Mouse (Mus musculus): Measurements from ENCODE around the gene Erbb2. TPM values are rescaled to one million over a fixed set of nuclear protein-coding genes. Genes with fewer than 3 reads are reported as not detected.

Gene Erbb2
- polyA plus RNA-seq, 1 experiment from 2014 or later: 41.4 TPM

DNA sequence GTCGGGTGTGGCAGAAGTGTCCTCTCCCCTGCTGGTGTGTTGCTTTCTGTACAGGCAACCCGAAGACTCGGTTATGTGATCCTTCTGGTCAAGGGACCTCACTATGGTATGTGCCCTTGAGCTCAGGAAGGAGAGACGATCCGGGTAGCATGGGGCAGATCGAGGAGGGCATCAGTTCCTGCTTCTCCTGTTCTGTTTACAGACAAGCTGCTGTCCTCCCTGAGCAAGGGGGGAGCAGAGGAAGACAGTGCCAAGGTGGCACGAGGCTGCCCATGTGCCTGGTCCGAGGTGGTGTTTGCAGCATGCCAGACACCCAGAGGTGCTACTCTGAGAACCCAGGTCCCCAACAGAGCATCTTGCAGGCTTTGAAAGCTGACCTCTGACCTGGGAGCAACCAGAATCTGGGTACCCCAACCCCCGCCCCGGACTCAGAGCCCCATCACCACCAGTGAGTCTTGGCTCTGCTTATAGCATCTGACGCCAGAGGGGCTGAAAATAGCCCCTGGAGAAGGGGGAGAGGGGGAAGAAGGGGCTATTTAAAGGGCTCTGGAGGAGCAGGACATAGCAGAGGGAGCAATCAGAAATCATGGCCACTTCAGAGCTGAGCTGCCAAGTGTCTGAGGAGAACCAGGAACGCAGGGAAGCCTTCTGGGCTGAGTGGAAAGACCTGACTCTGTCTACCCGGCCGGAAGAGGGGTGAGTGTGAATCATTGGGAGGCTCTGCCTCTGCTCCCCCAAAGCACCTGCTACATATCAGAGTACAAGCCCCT lies 28.8 kb upstream of the Erbb2 start, which contains the start of gene Tcap:
Gene Tcap (plus strand): TSS at position 551 of the 770 bp plus-strand sequence.
- Histone ChIP-seq H3K4me3 (ENCODE audit: low read length) (no peak within 1 kb of the TSS), H3K4me2 (ENCODE audit: low read depth, low read length) (no peak within 1 kb of the TSS), H3K4me1 (replicated peaks; ENCODE audit: control insufficient read depth, insufficient read depth, low read length) (peaks cover 9% of the 10 kb centered on the region), H3K9ac (ENCODE audit: low read length) (0 out of 2 replicates have a peak within 1 kb of the TSS, but pooled peaks have one; percentile 15), H3K9me3 (ENCODE audit: control insufficient read depth, low read length) (no peaks in the 10 kb centered on the region), H3K27me3 (ENCODE audit: control insufficient read depth, insufficient read depth, low read depth, low read length) (peaks cover 31% of the 10 kb centered on the region), H3K36me3 (ENCODE audit: control insufficient read depth, insufficient read depth, low read length) (peaks cover 15% of the 10 kb centered on the region), H3K27ac (ENCODE audit: low read length) (no peak within 1 kb of the TSS)
- 51% methylated on average over 14 of the region's 14 CpGs for WGBS
- no peak for ATAC-seq (ENCODE audit: low read depth)

DNA sequence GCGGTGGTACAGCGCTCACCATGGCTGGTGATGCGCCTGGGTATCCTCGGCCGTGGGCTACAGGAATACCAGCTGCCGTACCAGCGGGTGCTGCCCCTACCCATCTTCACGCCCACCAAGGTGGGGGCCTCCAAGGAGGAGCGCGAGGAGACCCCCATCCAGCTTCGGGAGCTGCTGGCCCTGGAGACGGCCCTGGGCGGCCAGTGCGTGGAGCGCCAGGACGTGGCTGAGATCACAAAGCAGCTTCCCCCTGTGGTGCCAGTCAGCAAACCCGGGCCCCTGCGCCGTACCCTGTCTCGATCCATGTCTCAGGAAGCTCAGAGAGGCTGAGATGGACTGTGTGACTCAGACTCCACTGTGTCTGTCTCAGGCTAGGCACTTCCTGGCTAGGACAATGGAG lies 28.1 kb upstream of the Erbb2 start:
- Histone ChIP-seq H3K4me2 (ENCODE audit: low read depth, low read length) (no peak overlapping the region), H3K9ac (ENCODE audit: low read length) (no peak overlapping the region), H3K27ac (ENCODE audit: low read length) (no peak overlapping the region), H3K9me3 (ENCODE audit: control insufficient read depth, low read length) (no peaks in the 10 kb centered on the region), H3K4me3 (ENCODE audit: low read length) (no peak overlapping the region), H3K27me3 (ENCODE audit: control insufficient read depth, insufficient read depth, low read depth, low read length) (peaks cover 31% of the 10 kb centered on the region), H3K36me3 (ENCODE audit: control insufficient read depth, insufficient read depth, low read length) (peaks cover 10% of the 10 kb centered on the region), H3K4me1 (replicated peaks; ENCODE audit: control insufficient read depth, insufficient read depth, low read length) (peaks cover 14% of the 10 kb centered on the region)
- 74% methylated on average over 20 of the region's 20 CpGs for WGBS
- ATAC-seq (ENCODE audit: low read depth): no peak

DNA sequence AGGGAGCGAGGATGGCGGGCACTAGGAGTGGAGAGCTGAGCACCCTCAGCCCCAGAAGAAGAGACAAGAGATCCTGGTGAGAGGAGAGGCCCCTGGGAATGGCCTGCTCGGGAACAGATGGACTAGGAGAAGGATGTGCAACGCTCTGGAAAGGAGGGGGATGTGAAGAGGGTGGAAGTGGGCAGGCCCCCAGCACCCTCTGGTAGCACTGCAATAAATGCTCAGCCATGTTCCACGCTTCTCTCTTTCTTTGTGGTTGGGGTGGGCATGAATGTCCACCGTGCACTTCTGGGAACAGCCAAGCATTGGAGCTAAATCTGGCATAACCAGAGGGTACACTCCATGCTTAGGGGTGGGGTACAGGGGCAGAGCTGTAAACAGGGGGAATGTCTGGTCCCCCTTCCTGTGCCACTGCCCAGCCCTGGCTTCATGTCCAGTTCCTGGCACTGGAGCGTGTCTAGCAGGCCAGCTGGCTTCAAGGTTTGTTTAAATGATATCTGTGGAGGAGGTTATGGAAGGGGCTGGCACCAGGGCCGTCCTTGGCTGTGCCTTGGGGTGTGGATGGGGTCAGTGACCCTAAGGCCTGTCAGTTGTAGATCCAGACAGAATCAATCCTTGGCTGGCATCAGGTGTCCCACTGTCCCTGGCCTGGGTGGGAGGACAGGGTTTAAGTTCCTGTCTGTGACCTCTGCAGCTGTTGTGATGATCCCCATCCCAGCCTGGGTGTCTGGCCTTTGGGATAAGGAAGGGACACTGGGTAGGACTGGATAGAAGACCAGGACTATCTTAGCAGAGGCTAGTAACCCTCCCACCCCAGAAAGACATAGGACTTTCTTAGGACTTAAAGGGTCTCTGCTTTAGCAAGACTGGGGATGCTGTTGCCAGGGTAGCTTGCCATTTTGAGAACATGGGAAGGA lies 27.3 kb upstream of the Erbb2 start:
- Histone ChIP-seq H3K27me3 (ENCODE audit: control insufficient read depth, insufficient read depth, low read depth, low read length) (peaks cover 31% of the 10 kb centered on the region), H3K4me3 (ENCODE audit: low read length) (no peak overlapping the region), H3K9me3 (ENCODE audit: control insufficient read depth, low read length) (no peaks in the 10 kb centered on the region), H3K4me2 (ENCODE audit: low read depth, low read length) (no peak overlapping the region), H3K36me3 (ENCODE audit: control insufficient read depth, insufficient read depth, low read length) (peaks cover 7% of the 10 kb centered on the region), H3K4me1 (replicated peaks; ENCODE audit: control insufficient read depth, insufficient read depth, low read length) (peaks cover 12% of the 10 kb centered on the region), H3K9ac (ENCODE audit: low read length) (0 out of 2 replicates have a peak overlapping the region, but pooled peaks have one; percentile 15), H3K27ac (ENCODE audit: low read length) (no peak overlapping the region)
- WGBS: 64% methylated on average over 8 of the region's 8 CpGs
- ATAC-seq (ENCODE audit: low read depth): no peak

DNA sequence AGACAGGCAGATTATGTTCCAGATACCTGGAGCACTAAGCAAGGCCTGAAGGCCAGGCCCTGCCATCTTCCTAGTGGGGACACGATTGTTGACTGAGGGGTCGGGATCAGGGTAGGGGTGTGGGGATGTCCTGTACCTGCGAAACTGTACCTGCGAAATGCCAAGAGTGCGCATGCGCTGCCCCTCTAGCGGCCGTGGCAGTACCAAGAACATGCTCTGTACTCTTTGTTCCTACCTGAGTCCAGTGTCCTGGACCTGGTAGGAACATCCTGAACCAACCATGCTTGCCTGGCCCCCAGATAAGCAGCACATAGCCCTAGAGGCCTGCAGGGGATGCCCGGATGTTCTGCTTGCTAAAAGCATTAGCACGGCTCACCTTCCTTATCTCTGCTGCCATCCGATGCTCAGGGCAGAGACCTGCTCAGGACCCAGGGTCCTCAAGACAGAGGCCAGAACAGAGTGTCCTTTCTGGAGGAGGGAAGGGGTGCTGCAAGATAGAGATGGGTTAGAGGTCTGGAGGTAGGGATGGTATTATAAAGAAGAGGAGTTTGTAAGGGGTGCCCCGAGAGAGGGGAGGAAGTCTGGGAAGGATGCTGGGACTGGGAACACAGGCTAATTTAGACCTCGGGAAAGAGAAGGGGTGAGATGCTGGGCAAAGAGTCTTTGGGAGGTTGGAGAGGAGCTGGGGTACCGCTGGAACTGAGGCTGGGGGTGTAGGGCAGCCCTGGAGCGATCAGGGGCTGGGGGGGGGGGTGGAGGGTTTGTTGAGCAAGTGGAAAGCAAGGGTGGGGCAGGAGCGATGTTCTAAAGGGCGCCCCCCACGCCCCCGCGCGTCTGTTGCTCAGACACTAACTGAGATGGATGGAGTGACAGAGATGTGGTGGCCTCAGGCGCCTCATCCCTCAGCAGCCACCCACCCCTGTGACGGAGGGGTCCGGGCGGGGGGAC lies 26.4 kb upstream of the Erbb2 start, which contains the start of gene Pnmt:
Gene Pnmt (plus strand): TSS at position 813 of the 948 bp plus-strand sequence.
- H3K4me1 ChIP-seq (replicated peaks; ENCODE audit: control insufficient read depth, insufficient read depth, low read length): peaks cover 12% of the 10 kb centered on the region
- H3K27me3 ChIP-seq (ENCODE audit: control insufficient read depth, insufficient read depth, low read depth, low read length): peaks cover 31% of the 10 kb centered on the region
- no peaks in the 10 kb centered on the region for H3K9me3 ChIP-seq (ENCODE audit: control insufficient read depth, low read length)
- no peak within 1 kb of the TSS for H3K4me3 ChIP-seq (ENCODE audit: low read length)
- no peaks in the 10 kb centered on the region for H3K36me3 ChIP-seq (ENCODE audit: control insufficient read depth, insufficient read depth, low read length)
- H3K27ac ChIP-seq (ENCODE audit: low read length): no peak within 1 kb of the TSS
- no peak for ATAC-seq (ENCODE audit: low read depth)
- peak within 1 kb of the TSS; percentile 24; the same call in 1 of the 2 replicates for H3K9ac ChIP-seq (ENCODE audit: low read length)
- 0 out of 2 replicates have a peak within 1 kb of the TSS, but pooled peaks have one; percentile 3 for H3K4me2 ChIP-seq (ENCODE audit: low read depth, low read length)
- 40% methylated on average over 25 of the region's 25 CpGs for WGBS

DNA sequence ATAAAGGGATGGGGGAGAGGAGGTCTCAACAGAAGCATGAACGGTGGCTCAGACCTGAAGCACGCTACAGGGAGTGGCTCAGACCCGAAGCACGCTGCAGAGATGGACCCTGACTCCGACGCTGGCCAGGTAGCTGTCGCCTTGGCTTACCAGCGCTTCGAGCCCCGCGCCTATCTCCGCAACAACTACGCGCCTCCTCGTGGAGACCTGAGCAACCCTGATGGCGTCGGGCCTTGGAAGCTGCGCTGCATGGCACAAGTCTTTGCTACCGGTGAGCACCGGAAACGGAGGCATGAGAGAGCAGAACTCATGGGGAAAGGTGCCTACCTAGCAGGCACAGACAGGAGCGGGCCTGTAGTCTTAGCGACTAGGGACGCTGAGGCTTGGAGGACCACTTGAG lies 25.7 kb upstream of the Erbb2 start:
- Histone ChIP-seq H3K4me1 (replicated peaks; ENCODE audit: control insufficient read depth, insufficient read depth, low read length) (peaks cover 15% of the 10 kb centered on the region), H3K4me3 (ENCODE audit: low read length) (no peak overlapping the region), H3K36me3 (ENCODE audit: control insufficient read depth, insufficient read depth, low read length) (no peaks in the 10 kb centered on the region), H3K9ac (ENCODE audit: low read length) (peak overlapping the region; percentile 24; the same call in 1 of the 2 replicates), H3K27me3 (ENCODE audit: control insufficient read depth, insufficient read depth, low read depth, low read length) (peaks cover 31% of the 10 kb centered on the region), H3K4me2 (ENCODE audit: low read depth, low read length) (0 out of 2 replicates have a peak overlapping the region, but pooled peaks have one; percentile 3), H3K9me3 (ENCODE audit: control insufficient read depth, low read length) (no peaks in the 10 kb centered on the region), H3K27ac (ENCODE audit: low read length) (no peak overlapping the region)
- 9% methylated on average over 24 of the region's 24 CpGs for WGBS
- no peak for ATAC-seq (ENCODE audit: low read depth)

DNA sequence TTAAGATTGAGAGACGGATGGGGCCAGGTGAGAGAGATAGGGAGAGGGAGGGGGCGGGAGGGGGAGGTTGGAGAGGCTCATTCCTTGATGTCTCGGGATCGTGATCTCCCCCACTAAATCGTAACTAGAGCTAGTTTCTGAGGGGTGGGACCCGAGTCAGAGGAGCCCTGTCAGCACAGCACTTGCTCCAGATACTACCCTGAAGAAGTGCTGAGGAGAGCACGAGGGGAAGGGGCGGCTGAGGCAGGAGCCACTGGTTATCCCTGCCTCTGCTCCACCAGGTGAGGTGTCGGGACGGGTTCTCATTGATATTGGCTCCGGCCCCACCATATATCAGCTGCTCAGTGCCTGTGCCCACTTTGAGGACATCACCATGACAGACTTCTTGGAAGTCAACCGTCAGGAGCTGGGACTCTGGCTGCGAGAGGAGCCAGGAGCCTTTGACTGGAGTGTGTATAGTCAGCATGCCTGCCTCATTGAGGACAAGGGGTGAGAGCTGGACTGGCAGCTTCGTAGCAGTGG lies 25.2 kb upstream of the Erbb2 start:
- no peak for ATAC-seq (ENCODE audit: low read depth)
- H3K9ac ChIP-seq (ENCODE audit: low read length): no peak overlapping the region; the same call in 1 of the 2 replicates
- no peak overlapping the region for H3K27ac ChIP-seq (ENCODE audit: low read length)
- 41% methylated on average over 14 of the region's 14 CpGs for WGBS
- H3K27me3 ChIP-seq (ENCODE audit: control insufficient read depth, insufficient read depth, low read depth, low read length): peaks cover 31% of the 10 kb centered on the region
- peaks cover 20% of the 10 kb centered on the region for H3K4me1 ChIP-seq (replicated peaks; ENCODE audit: control insufficient read depth, insufficient read depth, low read length)
- H3K9me3 ChIP-seq (ENCODE audit: control insufficient read depth, low read length): no peaks in the 10 kb centered on the region
- H3K36me3 ChIP-seq (ENCODE audit: control insufficient read depth, insufficient read depth, low read length): no peaks in the 10 kb centered on the region
- no peak overlapping the region for H3K4me2 ChIP-seq (ENCODE audit: low read depth, low read length)
- H3K4me3 ChIP-seq (ENCODE audit: low read length): no peak overlapping the region

DNA sequence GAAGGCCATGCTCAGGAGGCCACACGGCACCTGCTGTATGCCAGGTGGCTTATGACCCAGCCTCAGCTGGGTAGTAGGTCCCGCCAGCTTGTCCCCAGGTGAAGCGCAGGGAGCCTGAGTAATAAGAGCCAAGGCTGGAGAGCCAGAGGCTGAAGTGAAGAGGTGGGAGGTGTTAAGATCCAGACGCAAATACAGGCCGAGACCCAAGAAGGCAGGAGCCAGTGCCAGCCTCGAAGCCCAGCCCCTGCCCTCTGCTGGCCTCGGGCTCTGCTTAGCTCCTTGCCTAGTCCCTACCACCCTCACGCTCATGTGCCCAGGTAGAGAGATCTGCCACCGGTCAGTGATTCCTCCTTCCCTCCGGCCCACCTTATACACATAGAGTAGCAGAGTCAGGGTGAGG lies 24.0 kb upstream of the Erbb2 start:
- H3K4me2 ChIP-seq (ENCODE audit: low read depth, low read length): no peak overlapping the region
- H3K36me3 ChIP-seq (ENCODE audit: control insufficient read depth, insufficient read depth, low read length): no peaks in the 10 kb centered on the region
- peaks cover 30% of the 10 kb centered on the region for H3K4me1 ChIP-seq (replicated peaks; ENCODE audit: control insufficient read depth, insufficient read depth, low read length)
- WGBS: 62% methylated on average over 10 of the region's 10 CpGs
- no peak overlapping the region for H3K4me3 ChIP-seq (ENCODE audit: low read length)
- no peaks in the 10 kb centered on the region for H3K9me3 ChIP-seq (ENCODE audit: control insufficient read depth, low read length)
- no peak overlapping the region for H3K9ac ChIP-seq (ENCODE audit: low read length)
- H3K27ac ChIP-seq (ENCODE audit: low read length): no peak overlapping the region
- peaks cover 31% of the 10 kb centered on the region for H3K27me3 ChIP-seq (ENCODE audit: control insufficient read depth, insufficient read depth, low read depth, low read length)
- peak; percentile 29 for ATAC-seq (ENCODE audit: low read depth)

DNA sequence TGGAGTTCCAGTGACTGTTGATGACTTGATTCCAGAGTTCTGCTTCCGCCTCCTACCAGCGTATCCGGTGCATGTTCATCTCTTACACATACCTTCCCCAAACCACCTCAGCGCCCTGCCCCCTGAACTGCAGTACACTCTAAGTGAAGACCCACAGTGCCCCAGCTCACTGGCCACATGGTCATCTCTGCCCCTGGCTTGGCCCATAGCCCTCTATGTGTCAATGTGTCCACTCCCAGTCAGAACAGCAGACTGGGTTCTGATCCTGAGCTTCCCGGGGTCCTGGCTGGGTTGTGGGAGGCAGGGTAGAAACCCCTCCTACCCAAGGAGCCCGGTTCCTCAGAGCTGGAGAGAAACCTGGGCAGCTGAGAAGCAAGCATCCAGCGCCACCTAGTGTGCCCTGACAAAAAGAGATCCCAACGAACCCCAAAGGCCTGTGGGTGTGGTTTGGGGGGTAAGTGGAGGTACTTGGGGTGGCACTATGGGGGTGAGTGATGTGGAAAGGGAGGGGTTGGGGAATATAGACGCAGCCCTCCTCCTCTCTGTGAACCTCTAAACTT lies 23.0 kb upstream of the Erbb2 start:
- no peak overlapping the region for H3K9ac ChIP-seq (ENCODE audit: low read length)
- peak; percentile 15; the same call in 1 of the 2 replicates for ATAC-seq (ENCODE audit: low read depth)
- no peaks in the 10 kb centered on the region for H3K9me3 ChIP-seq (ENCODE audit: control insufficient read depth, low read length)
- peaks cover 31% of the 10 kb centered on the region for H3K27me3 ChIP-seq (ENCODE audit: control insufficient read depth, insufficient read depth, low read depth, low read length)
- H3K36me3 ChIP-seq (ENCODE audit: control insufficient read depth, insufficient read depth, low read length): no peaks in the 10 kb centered on the region
- WGBS: 28% methylated on average over 9 of the region's 9 CpGs
- no peak overlapping the region for H3K27ac ChIP-seq (ENCODE audit: low read length)
- no peak overlapping the region for H3K4me3 ChIP-seq (ENCODE audit: low read length)
- H3K4me2 ChIP-seq (ENCODE audit: low read depth, low read length): no peak overlapping the region
- peaks cover 39% of the 10 kb centered on the region for H3K4me1 ChIP-seq (replicated peaks; ENCODE audit: control insufficient read depth, insufficient read depth, low read length)

Measured in lung, embryonic 16.5 days (tissue).